Mouse (Mus musculus): ENCODE data around the gene Capn11.
A peak's percentile ranks its signal among the peaks of the same experiment; 100 is the strongest.

GRCm38 (mm10) chr17:45671821-45672220 is 12.7 kb upstream of the Capn11 start:
- TF ChIP-seq CTCF (IDR thresholded peaks at IDR 0.05; ENCODE audit: insufficient read depth, low read length) (0 out of 2 replicates have a peak, but pooled peaks have one; percentile 3), POLR2A (IDR thresholded peaks at IDR 0.05; ENCODE audit: borderline replicate concordance, extremely low read depth, low read depth, low read length) (no peak)

All from lung, adult 2 months (tissue).